In genomic region chr17:27611994-27612393, GRCm38 (mm10) we compare ENCODE assay signal across 25 mouse cellular contexts. TPM values are rescaled to one million over a fixed set of nuclear protein-coding genes. Genes with fewer than 3 reads are reported as not detected.
DNase-seq lines count a peak whose midpoint lies in the region; ATAC-seq and TF ChIP-seq lines count a peak whose summit lies in the region.
"Had no signal": no experiment of that assay in that cellular context is flagged by ENCODE, and none has a peak within 500 bp of the region (broad histone marks: within the 10 kb centered on the region; RNA-seq: fewer than 3 reads in every experiment).

No protein-coding gene starts in this region.

- H3K79me2 ChIP-seq in heart, adult 2 months (replicated peaks; ENCODE audit: control insufficient read depth, insufficient read depth, low read length): peaks cover 15% of the 10 kb centered on the region

- 0 out of 2 replicates have a peak, but pooled peaks cover under 1% of the 10 kb centered on the region for H3K36me3 ChIP-seq in heart, embryonic 16.5 days (ENCODE audit: control insufficient read depth, insufficient read depth)
- H3K36me3 ChIP-seq in heart, adult 2 months (ENCODE audit: control insufficient read depth, insufficient read depth, low read length): no peaks in the 10 kb centered on the region
- peaks cover 21% of the 10 kb centered on the region for H3K36me3 ChIP-seq in neural tube, embryonic 13.5 days
- peaks cover 90% of the 10 kb centered on the region for H3K36me3 ChIP-seq in megakaryocyte, embryonic 14.5 days (replicated peaks; ENCODE audit: low read length)
- H3K36me3 ChIP-seq in kidney, embryonic 15.5 days: peaks cover 20% of the 10 kb centered on the region

- peak overlapping the region; percentile 27; the same call in 1 of the 2 replicates for H3K9ac ChIP-seq in heart, embryonic 16.5 days (ENCODE audit: low read length)
- H3K9ac ChIP-seq in heart, adult 2 months (ENCODE audit: low read depth, low read length): no peak overlapping the region
- no peak overlapping the region for H3K9ac ChIP-seq in neural tube, embryonic 13.5 days
- H3K9ac ChIP-seq in kidney, embryonic 15.5 days: no peak overlapping the region
- H3K9ac ChIP-seq: liver, embryonic 15.5 days; midbrain, embryonic 13.5 days had no signal

- intact Hi-C loops in heart, adult 2 months (cut with DNase I): no loop called here

- peaks cover 52% of the 10 kb centered on the region for H3K4me1 ChIP-seq in heart, embryonic 16.5 days (ENCODE audit: control insufficient read depth, insufficient read depth, low read length)
- peaks cover 20% of the 10 kb centered on the region for H3K4me1 ChIP-seq in heart, adult 2 months (ENCODE audit: control insufficient read depth, insufficient read depth, low read length)
- H3K4me1 ChIP-seq in neural tube, embryonic 13.5 days (replicated peaks): peaks cover 61% of the 10 kb centered on the region
- H3K4me1 ChIP-seq in megakaryocyte, embryonic 14.5 days: peaks cover 97% of the 10 kb centered on the region
- peaks cover 34% of the 10 kb centered on the region for H3K4me1 ChIP-seq in kidney, embryonic 15.5 days

- no peak for TF ChIP-seq POLR2A in heart, adult 2 months (IDR thresholded peaks at IDR 0.05; ENCODE audit: insufficient read depth, low read depth, low read length)

- peak overlapping the region; percentile 57 for H3K27ac ChIP-seq in heart, embryonic 16.5 days (ENCODE audit: low read length)
- no peak overlapping the region for H3K27ac ChIP-seq in heart, adult 2 months
- 0 out of 2 replicates have a peak overlapping the region, but pooled peaks have one; percentile 46 for H3K27ac ChIP-seq in neural tube, embryonic 13.5 days (replicated peaks)
- H3K27ac ChIP-seq in kidney, embryonic 15.5 days: no peak overlapping the region
- H3K27ac ChIP-seq: embryonic facial prominence, embryonic 10.5 days; hindbrain, embryonic 10.5 days; liver, embryonic 15.5 days; midbrain, embryonic 13.5 days had no signal

- H3K9me3 ChIP-seq in heart, embryonic 16.5 days (replicated peaks; ENCODE audit: control insufficient read depth, low read length): no peaks in the 10 kb centered on the region
- H3K9me3 ChIP-seq in neural tube, embryonic 13.5 days: no peaks in the 10 kb centered on the region
- no peaks in the 10 kb centered on the region for H3K9me3 ChIP-seq in megakaryocyte, embryonic 14.5 days
- H3K9me3 ChIP-seq in kidney, embryonic 15.5 days (replicated peaks): no peaks in the 10 kb centered on the region
- H3K9me3 ChIP-seq: liver, embryonic 15.5 days; midbrain, embryonic 13.5 days had no signal

- ATAC-seq in heart, embryonic 16.5 days (replicated peaks; ENCODE audit: extremely low read depth, insufficient read depth, low FRiP score): no peak
- ATAC-seq in neural tube, embryonic 13.5 days (ENCODE audit: low read depth): no peak
- ATAC-seq in kidney, embryonic 15.5 days (replicated peaks; ENCODE audit: low FRiP score): no peak
- ATAC-seq: activated CD4-positive, CD25-positive, alpha-beta regulatory T cell, adult 4 months; forebrain, embryonic 16.5 days; midbrain, embryonic 13.5 days had no signal

- no peak overlapping the region for H3K4me2 ChIP-seq in heart, embryonic 16.5 days (ENCODE audit: low read depth, low read length)
- H3K4me2 ChIP-seq in neural tube, embryonic 13.5 days: no peak overlapping the region
- no peak overlapping the region for H3K4me2 ChIP-seq in kidney, embryonic 15.5 days
- H3K4me2 ChIP-seq: liver, embryonic 15.5 days; midbrain, embryonic 13.5 days had no signal

- no peak overlapping the region for H3K4me3 ChIP-seq in heart, embryonic 16.5 days (ENCODE audit: low read length)
- H3K4me3 ChIP-seq in heart, adult 2 months: no peak overlapping the region
- H3K4me3 ChIP-seq in neural tube, embryonic 13.5 days: no peak overlapping the region
- peak overlapping the region; percentile 87 for H3K4me3 ChIP-seq in megakaryocyte, embryonic 14.5 days (replicated peaks)
- no peak overlapping the region for H3K4me3 ChIP-seq in kidney, embryonic 15.5 days (replicated peaks)
- H3K4me3 ChIP-seq: embryonic facial prominence, embryonic 10.5 days; erythroblast, embryonic 14.5 days; hindbrain, embryonic 10.5 days; liver, embryonic 15.5 days; midbrain, embryonic 13.5 days had no signal

- no peak for TF ChIP-seq EP300 in heart, adult 2 months (IDR thresholded peaks at IDR 0.05; ENCODE audit: insufficient read depth, low read depth, low read length)

- WGBS in heart, embryonic 16.5 days: 63% methylated on average over 5 of the region's 5 CpGs
- 60% methylated on average over 5 of the region's 5 CpGs for WGBS in heart, adult 2 months
- 81% methylated on average over 5 of the region's 5 CpGs for WGBS in neural tube, embryonic 13.5 days
- WGBS in kidney, embryonic 15.5 days: 80% methylated on average over 5 of the region's 5 CpGs

- H3K27me3 ChIP-seq in heart, embryonic 16.5 days (ENCODE audit: control insufficient read depth, insufficient read depth, low read length): no peaks in the 10 kb centered on the region
- no peaks in the 10 kb centered on the region for H3K27me3 ChIP-seq in heart, adult 2 months (ENCODE audit: control insufficient read depth, insufficient read depth, low read length)
- H3K27me3 ChIP-seq in neural tube, embryonic 13.5 days: no peaks in the 10 kb centered on the region
- H3K27me3 ChIP-seq in megakaryocyte, embryonic 14.5 days (replicated peaks): no peaks in the 10 kb centered on the region
- H3K27me3 ChIP-seq in kidney, embryonic 15.5 days: no peaks in the 10 kb centered on the region
- H3K27me3 ChIP-seq: liver, embryonic 15.5 days; midbrain, embryonic 13.5 days had no signal

- DNase-seq in heart, adult 2 months: no peak
- no peak for DNase-seq in neural tube, embryonic 10.5 days (ENCODE audit: extremely low spot score, low spot score)
- no peak for DNase-seq in natural killer cell, adult 2 months (ENCODE audit: low spot score in 2 of 2)
- DNase-seq: adrenal gland, postnatal 25 days; cerebellum, postnatal 10 days; gastrocnemius, postnatal 10 days; lung, postnatal 14 days; retina, postnatal 1 day had no signal

- TF ChIP-seq CTCF in heart, adult 2 months (IDR thresholded peaks at IDR 0.05): no peak

RNA-seq across cellular contexts. Expression of gene Nudt3, which starts 11.3 kb away (rescaled TPM):
- 162 and 176 TPM in 2 replicates for polyA plus RNA-seq in heart, embryonic 16.5 days (2015; fragmentation: Nextera tagmentation; extraction: Ambion mirVana)
- total RNA-seq in heart, adult 2 months (2021): 100 to 1,000 TPM; 330 to 346 TPM
- polyA plus RNA-seq in heart, adult 2 months (2012; rRNA removed): 143 and 189 TPM in 2 replicates
- polyA plus RNA-seq in neural tube, embryonic 13.5 days (2015; fragmentation: Nextera tagmentation; extraction: Ambion mirVana): 238 and 300 TPM in 2 replicates
- 157 and 272 TPM in 2 replicates for polyA plus RNA-seq in megakaryocyte, embryonic 14.5 days (2012; ENCODE audit: insufficient read depth, low replicate concordance)
- 75.2 and 81.5 TPM in 2 replicates for polyA plus RNA-seq in kidney, embryonic 15.5 days (2015; fragmentation: Nextera tagmentation; extraction: Ambion mirVana)

RNA-seq across cellular contexts. Expression of gene RPS10-NUDT3, which starts 23.0 kb away (rescaled TPM):
- polyA plus RNA-seq in heart, embryonic 16.5 days (2015; fragmentation: Nextera tagmentation; extraction: Ambion mirVana): not detected in 2 replicates
- total RNA-seq in heart, adult 2 months (2021): not detected
- not detected in 2 replicates for polyA plus RNA-seq in heart, adult 2 months (2012; rRNA removed)
- polyA plus RNA-seq in neural tube, embryonic 13.5 days (2015; fragmentation: Nextera tagmentation; extraction: Ambion mirVana): not detected in 2 replicates
- not detected in 2 replicates for polyA plus RNA-seq in megakaryocyte, embryonic 14.5 days (2012; ENCODE audit: insufficient read depth, low replicate concordance)
- polyA plus RNA-seq in kidney, embryonic 15.5 days (2015; fragmentation: Nextera tagmentation; extraction: Ambion mirVana): not detected in 2 replicates
- total RNA-seq: adrenal gland, postnatal 25 days; gastrocnemius, postnatal 10 days; left cerebral cortex, postnatal 14 days had no signal
- polyA plus RNA-seq: activated CD4-positive, CD25-positive, alpha-beta regulatory T cell, adult 4 months; embryonic facial prominence, embryonic 10.5 days; erythroblast, embryonic 14.5 days; forebrain, embryonic 16.5 days; kidney, embryonic 14.5 days; liver, embryonic 15.5 days; midbrain, embryonic 13.5 days; neural tube, embryonic 11.5 days; small intestine, adult 2 months; stomach, embryonic 14.5 days; thymus, postnatal 0 days had no signal

RNA-seq across cellular contexts. Expression of gene Rps10, which starts 24.5 kb away (rescaled TPM):
- 511 and 514 TPM in 2 replicates for polyA plus RNA-seq in heart, embryonic 16.5 days (2015; fragmentation: Nextera tagmentation; extraction: Ambion mirVana)
- total RNA-seq in heart, adult 2 months (2021): 100 to 1,000 TPM; 529 to 604 TPM
- polyA plus RNA-seq in heart, adult 2 months (2012; rRNA removed): 448 and 482 TPM in 2 replicates
- 578 and 594 TPM in 2 replicates for polyA plus RNA-seq in neural tube, embryonic 13.5 days (2015; fragmentation: Nextera tagmentation; extraction: Ambion mirVana)
- polyA plus RNA-seq in megakaryocyte, embryonic 14.5 days (2012; ENCODE audit: insufficient read depth, low replicate concordance): 1,090 and 3,855 TPM in 2 replicates
- 973 and 1,016 TPM in 2 replicates for polyA plus RNA-seq in kidney, embryonic 15.5 days (2015; fragmentation: Nextera tagmentation; extraction: Ambion mirVana)

RNA-seq across cellular contexts. Expression of gene Pacsin1, which starts 43.3 kb away (rescaled TPM):
- polyA plus RNA-seq in heart, embryonic 16.5 days (2015; fragmentation: Nextera tagmentation; extraction: Ambion mirVana): 0.55 and 0.76 TPM in 2 replicates
- total RNA-seq in heart, adult 2 months (2021): under 1 TPM; 0.44 to 0.45 TPM
- 0.29 and 0.61 TPM in 2 replicates for polyA plus RNA-seq in heart, adult 2 months (2012; rRNA removed)
- 29.6 and 32.1 TPM in 2 replicates for polyA plus RNA-seq in neural tube, embryonic 13.5 days (2015; fragmentation: Nextera tagmentation; extraction: Ambion mirVana)
- polyA plus RNA-seq in megakaryocyte, embryonic 14.5 days (2012; ENCODE audit: insufficient read depth, low replicate concordance): 0.36 and 1.00 TPM in 2 replicates
- 0.99 and 1.5 TPM in 2 replicates for polyA plus RNA-seq in kidney, embryonic 15.5 days (2015; fragmentation: Nextera tagmentation; extraction: Ambion mirVana)

RNA-seq across cellular contexts. Expression of gene AI413582, which starts 46.4 kb away (rescaled TPM):
- 22.2 and 22.6 TPM in 2 replicates for polyA plus RNA-seq in heart, embryonic 16.5 days (2015; fragmentation: Nextera tagmentation; extraction: Ambion mirVana)
- total RNA-seq in heart, adult 2 months (2021): 1 to 10 TPM; 9.1 TPM
- polyA plus RNA-seq in heart, adult 2 months (2012; rRNA removed): 14.1 and 22.4 TPM in 2 replicates
- polyA plus RNA-seq in neural tube, embryonic 13.5 days (2015; fragmentation: Nextera tagmentation; extraction: Ambion mirVana): 41.3 and 46.0 TPM in 2 replicates
- polyA plus RNA-seq in megakaryocyte, embryonic 14.5 days (2012; ENCODE audit: insufficient read depth, low replicate concordance): 81.1 and 284 TPM in 2 replicates
- polyA plus RNA-seq in kidney, embryonic 15.5 days (2015; fragmentation: Nextera tagmentation; extraction: Ambion mirVana): 14.1 and 17.3 TPM in 2 replicates

Comparison
In these comparisons a context has a peak if more than half of its experiments do, and no peak if none do; other contexts are left out.
1. H3K27ac ChIP-seq: peak in heart, embryonic 16.5 days (single experiment) and neural tube, embryonic 13.5 days (single experiment); none in heart, adult 2 months (single experiment) and kidney, embryonic 15.5 days (single experiment).